Mouse (Mus musculus) right cerebral cortex, postnatal 36 days (tissue): ENCODE measurements around the gene Padi2.

ENCODE experiments used
- DNase-seq, 2 experiments: peaks; one replicate each; pipeline ENCODE4 v3.0.0; 2022; ENCODE audit warnings: low spot score in 2 of 2, mixed read lengths in 1 of 2

The Padi2 gene

DNA sequence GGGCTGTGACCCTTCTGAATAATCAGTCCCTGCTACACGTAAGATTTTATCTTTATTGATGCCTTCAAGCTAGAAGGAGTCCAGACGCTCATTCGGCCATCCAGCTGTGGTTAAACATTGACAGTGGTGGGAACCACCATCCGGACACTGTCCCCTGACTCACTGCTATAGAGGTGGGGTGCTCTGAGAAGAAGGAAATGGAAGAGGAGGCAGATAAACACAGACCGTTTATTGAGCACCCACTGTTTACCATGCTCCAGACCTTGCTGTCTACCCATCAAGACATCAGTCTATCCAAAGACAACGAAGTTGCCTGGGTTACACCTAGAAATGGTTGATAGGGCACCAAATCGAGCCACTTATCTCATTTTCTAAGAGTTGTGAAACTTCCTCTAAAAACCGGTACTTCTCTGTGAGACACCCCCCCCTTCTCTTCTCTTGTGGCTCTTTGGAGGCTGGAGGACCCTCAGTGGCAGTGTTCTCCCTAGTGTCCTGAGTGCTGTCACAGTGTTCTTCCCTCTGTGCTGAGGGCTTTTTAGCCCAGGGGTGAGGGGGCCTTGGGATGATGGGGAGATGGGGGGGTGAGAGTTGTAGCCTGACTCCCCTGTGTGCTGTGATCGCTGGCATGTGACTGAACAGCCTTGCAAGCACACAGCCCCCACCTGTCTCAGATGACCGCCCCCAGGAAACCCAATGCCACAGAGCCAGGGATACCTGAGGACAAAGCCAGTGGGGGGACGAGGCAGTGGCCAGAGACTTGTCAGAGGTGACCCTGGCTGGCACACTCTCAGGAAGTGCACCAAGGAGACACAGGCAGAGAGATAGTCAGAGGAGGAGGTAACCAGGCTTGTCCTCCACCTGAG, 14.1 kb downstream of the Padi2 start:
- no peak for DNase-seq

DNA sequence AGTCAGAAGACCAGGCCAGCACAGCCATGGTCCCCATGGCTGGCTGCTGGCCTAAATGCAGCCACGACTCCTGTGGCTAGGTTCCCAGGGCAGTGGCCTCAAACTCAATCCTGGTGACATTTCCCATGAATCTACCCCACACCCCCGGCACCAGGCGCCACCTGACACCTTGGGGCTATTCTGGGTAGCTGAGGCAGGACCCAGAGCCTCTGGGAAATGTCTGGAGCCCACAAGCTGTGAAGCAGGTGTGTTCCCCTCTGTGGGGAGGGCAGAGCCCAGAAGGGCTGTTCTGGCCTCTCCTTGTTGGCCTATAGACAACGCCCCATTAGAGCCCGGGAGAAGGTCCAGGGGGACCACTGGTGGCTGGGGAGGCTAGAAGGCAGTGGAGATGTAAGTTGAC, 16.4 kb downstream of the Padi2 start:
- no peak for DNase-seq

DNA sequence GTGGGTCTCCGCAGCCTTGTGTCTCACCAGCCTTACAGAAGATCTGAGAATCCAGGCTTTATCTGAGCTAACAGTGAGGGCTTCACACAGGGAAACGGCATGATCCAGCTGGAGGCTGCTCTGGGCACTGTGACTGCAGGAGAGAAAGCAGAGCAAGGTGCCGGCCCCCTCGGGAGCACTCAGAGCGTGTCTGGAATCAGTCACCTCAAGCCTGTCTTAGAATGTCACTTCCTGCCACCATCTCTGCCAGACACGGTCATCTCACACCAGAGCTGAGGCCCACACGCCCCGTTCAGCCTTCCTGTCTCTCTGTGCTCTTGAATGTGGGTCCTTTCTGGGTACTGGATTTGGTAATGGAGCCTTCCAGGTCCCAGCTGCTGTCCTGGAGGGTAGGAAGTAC, 19.5 kb downstream of the Padi2 start:
- no peak for DNase-seq

DNA sequence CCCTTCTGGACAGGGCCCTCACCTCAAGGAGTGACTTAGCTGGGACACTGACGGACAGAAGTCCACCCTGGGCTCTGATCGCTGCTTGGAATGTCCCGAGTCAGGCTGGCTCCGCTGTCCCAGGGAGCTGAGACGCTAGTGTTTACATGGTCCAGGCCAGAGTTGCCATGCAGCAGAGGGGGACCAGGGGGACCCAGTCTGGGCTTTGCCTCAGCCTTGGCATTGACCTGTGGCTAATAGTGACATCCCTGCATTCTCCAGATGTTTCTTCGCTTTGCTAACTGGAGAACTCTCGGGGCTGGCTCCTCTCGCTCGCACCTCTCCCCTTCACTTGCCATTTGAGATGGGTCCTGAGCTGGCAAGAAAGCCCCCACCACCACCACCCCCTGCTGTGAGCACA, 22.2 kb downstream of the Padi2 start:
- no peak for DNase-seq

DNA sequence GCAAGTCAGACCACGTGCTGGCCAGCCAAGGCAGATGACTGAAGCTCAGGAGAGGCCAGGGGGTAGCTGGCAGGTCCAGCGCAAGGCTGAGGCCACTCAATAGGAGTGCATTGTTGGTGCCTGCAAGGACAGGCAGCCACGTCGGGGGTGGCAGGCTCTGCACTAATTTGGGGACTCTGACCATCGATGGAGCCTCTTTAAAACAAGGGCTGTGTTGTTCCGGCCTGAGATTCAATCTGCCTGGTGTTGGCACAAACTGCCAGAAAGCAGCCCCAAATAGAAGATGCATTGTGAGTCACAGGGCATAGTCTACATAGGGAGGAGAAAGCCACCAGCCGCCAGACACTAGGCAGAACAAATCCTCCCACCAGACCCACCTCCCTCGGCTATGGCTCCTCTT, 23.6 kb downstream of the Padi2 start:
- DNase-seq: peak; percentile 62 to 73

DNA sequence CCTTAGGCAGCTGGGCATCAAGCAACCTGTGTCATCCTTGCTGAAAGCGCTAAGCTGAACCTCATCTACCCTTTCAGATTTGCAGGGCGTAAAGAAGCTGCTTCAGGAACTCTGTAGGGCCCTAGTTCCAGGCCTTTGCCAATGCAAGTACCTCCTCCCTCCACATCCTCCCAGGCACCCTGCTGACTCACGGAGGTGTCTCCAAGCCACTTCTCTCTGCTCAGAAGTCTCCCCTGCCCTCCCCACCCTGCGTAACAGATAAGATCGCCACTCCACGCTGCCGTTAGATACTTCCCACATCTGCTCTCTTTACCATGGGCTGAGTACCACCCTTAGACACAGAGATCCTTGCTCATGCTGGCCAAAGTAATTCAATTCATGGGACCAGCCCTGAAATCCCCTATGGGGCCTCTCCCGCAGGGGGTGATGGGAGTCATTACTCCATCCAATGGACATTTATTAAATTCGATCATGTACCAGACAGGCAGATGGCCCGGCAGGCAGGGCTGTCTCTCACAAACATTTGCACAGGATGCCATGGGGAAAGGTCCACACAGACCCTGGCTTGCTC, 24.8 kb downstream of the Padi2 start:
- no peak for DNase-seq

DNA sequence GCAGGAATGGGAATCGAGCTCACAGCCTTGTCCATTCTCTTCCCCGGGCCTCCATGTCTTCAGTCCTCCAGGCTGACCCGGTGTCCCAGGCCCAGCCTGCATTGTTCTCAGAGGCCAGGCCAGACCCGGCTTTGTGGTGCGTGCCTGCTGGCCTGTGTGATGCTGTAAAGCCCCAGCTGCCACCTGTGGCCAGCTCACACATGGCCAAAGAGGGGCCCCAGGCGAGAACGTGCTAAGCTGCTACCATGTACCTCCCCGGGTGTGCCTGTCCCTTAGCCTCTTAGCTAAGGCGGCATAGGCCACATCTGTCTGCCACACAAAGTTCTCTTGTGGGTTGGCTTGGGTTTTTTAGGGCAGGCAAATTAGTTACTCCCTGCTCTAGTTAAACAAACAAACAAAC, 29.5 kb downstream of the Padi2 start:
- DNase-seq: no peak

DNA sequence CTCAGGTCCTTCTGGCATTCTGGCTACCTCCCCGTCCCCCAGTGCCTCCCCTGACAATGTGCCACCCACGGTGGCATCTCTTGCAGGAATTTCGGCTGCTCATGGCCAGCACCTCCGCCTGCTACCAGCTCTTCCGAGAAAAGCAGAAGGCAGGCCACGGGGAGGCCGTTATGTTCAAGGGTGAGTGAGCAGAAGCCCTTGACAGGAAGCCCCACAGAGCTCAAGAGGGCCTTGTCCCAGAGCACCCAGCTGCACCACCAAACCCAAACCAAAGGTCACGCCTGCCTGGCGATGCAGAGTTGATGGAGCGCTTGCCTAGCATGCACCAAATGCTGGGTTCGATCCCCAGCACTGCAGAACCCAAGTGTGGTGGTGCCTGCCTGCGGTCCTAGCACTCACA, 38.2 kb downstream of the Padi2 start:
- DNase-seq: no peak

DNA sequence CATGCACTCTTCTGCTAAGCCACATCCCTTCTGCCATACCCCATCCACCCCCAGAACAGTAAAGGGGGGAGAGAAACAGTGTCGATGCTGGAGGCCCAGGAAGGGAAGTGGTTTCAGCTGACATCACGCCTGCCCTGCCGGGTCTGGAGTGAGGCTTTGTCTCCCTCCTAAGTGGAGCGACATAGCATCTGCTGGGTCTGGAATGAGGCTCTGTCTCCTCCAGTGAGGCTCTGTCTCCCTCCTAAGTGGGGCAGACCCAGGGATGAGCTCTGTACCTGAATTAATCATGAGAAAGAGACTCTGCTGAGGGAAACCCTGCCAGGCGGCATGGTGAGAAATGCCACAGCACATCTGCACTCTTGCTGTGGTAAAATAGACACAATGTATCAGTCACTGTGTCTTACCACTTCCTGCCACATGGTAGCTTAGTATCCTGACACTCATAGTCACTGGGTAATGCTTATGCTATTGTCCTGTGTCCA, 38.9 kb downstream of the Padi2 start:
- no peak for DNase-seq

DNA sequence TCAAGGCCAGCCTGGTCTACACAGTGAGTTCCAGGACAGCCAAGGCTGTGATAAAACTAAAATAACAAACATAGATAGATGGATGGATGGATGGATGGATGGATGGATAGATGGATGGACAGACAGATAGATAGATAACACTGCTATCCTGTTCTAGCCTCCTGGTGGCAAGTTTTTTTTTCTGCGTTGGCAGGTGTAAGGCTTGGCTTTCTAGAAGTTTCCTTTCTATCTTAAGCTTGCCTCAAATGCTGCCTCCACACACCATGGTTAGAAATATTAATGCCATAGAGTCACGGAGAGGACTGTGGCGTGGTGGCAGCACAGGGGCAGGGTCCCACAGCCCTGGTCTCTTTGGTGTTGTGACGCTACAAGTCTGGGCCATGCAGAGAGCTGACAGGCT, 39.4 kb downstream of the Padi2 start:
- no peak for DNase-seq

DNA sequence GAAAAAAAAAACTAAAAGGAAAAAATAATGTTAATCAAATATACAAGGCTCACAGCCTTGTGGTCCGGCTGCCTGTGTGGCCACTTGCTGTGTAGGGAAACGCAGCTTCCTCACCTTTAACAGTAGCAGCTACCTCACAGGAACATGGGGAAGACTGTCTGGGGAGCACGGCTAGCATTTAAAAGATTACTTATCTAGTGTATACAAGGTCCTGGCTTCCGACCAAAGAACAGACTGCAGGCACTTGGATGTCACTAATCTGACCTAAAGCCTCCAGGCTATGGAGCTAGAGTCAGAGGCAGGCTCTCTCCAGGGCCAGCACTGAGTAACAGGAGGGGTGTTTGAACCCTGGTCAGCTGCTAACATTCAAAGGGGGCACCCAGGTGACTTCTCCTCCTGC, 39.9 kb downstream of the Padi2 start:
- DNase-seq: no peak

DNA sequence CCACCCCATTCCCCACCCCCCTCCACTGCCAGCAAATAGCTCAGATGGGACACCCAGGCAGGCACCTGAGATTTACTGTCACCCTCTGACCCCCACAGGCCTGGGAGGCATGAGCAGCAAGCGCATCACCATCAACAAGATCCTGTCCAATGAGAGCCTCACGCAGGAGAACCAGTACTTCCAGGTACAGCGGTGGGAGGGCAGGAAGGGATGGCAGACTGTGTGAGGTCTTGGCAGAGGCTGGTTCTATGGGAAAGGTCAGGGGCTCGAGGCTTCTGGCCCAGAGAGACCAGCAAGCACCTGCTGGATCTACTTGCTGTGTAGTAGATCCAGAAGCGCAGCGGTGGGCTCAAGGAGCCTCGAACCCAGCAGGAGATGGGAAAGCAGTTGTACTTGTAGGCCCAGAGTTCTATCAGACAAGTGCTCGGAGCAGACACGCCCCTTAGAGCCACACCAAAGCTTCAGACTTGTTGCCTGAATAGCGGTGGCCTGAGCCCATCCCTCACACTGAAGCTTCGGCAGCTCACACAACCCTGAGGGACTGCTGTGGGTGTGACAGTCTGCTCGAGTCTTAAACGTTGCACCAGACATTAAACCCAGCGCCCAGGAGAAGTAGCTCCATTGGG, 40.5 kb downstream of the Padi2 start:
- no peak for DNase-seq

DNA sequence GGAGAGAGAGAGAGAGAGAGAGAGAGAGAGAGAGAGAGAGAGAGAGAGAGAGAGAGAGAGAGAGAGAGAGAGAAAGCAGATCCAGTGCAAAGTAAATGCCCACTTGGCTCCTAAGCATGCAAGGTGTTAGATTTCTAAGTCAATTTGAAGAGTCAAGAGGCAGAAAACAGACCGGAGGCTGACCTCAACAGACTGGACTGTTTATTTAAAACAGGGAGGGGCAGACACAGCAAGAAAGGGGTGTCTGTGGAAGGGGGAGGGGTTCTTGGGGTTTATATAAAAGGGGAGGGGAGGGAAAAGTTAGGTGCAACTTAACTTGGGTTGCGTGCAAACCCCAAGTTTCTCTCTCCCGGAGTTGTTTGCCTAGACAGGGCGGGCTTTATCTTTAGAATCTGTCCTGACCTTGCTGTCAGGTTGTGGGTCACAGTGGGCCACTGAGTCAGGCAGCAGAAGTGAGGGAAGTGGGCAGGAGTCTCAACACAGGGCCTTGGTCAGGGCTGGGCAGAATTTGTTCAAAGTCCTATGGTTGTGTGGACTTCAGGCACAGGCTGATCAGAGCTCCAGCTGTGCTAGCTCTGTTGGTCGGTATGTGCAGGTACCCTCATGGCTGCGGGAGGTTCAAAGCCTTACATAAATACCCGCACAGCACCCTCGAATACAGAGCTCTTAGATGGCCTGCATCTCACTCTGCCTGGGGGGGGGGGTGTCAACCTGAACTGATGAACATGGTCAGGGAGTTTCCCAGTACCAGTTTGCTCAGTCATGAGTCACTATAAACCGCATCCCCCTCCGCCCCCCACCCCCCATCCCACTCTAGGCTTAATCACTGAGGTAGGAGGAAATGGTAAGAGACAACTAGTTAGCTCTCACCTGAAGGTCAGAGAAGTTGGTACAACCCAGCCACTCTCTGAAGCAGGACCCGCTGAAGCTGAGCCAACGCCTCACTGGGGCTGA, 41.6 kb downstream of the Padi2 start:
- DNase-seq: no peak

DNA sequence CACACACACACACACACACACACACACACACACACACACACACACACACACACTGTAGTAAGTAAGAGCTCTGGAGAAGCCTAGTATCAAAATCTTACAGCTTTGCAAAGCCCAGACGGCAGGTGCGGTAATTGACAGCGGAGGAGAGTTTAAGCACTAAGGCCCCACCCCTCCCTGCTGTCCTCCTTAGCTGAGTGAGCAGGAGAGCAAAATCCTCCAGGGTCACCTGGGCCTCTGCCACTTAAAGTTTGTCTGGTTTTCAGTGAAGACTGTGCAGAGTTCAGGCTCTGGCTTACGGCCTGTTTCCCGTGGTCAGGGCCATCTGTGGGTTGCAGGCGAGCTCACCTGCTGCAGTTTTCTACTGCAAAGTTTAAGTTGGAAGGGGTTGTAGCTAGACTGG, 42.3 kb downstream of the Padi2 start:
- DNase-seq: no peak

DNA sequence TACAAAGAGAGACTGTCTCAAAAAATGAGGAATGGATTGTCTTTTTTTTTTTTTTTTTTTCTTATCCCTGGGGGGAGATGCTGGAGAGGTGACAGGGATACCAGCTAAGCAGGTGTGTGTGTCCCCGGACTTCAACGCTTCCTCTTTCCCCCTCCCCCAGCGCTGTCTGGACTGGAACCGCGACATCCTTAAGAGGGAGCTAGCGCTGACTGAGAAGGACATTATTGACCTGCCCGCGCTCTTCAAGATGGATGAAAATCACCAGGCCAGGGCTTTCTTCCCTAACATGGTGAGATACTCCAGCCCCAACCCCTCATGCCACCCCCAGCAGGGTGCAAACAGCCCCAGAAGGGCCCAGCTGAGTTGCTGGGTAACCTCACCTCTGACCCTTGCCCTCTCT, 42.9 kb downstream of the Padi2 start:
- DNase-seq: no peak

DNA sequence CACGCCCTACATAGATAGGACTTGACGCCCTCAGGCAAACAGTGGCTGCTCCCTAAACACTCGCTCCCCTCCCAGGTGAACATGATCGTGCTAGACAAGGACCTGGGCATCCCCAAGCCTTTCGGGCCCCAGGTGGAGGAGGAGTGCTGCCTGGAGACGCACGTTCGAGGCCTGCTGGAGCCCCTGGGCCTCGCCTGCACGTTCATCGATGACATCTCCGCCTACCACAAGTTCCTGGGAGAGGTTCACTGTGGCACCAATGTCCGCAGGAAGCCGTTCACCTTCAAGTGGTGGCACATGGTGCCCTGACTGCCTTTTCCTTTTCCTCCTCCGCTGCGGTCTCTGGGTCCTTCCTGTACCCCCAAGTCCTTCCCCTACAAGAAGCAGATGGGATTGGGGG, 43.5 kb downstream of the Padi2 start:
- DNase-seq: no peak

DNA sequence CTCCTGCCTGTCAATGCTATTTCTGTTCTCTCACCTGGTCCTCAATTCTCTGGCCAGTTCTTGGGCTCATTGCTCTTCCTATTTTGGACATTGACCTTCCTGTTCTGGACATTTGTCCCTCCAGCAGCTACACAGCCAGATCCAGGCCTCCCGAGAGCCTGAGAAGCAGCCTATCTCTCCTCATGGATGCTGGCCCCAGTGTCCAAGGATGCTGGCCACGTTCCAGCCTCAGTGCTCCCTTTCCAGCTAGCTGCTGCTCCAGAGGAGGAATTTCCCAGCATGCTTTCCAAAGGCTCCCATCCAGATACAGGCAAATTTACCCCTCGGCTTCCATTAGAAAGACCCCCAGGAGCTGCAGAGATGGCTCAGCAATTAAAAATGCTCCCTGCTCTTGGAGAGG, 44.4 kb downstream of the Padi2 start:
- DNase-seq: no peak

DNA sequence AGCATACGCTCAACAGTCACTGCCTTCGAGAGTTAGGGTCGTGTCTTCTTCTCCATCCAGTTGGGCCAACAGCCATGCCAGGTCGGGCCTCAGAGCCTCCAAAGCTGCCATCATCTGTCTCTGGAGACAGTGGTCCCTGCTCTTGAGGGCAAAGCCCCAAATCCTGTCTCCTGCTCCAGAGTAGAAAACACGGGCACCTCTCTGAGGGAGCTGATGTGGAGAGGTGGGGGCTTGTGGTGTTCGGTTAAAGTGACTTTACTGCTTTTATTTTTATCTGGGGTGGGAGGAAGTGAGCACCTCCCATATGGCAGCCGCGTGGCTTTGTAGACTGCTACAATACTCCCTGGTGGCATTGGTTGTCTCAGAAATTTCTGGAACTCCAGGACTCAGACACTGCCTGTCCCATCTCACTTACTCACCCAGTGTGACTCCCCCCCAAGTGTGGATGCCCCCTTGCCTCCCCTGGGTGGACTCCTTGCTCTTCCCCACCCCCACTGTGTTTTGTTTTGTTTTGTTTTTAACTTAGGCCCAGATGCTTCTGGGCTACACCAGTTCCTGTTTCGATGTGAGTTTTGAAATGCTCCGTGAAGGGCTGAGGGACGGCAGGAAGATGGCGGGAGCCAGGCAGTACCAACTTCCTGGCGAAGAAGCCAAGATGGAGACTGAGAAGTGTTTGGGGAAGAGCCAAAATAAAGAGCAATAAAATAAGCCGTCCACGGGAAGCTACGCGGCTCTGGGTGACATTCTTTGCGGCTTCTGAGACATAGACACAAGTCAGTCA, 45.9 kb downstream of the Padi2 start:
- DNase-seq: no peak

DNA sequence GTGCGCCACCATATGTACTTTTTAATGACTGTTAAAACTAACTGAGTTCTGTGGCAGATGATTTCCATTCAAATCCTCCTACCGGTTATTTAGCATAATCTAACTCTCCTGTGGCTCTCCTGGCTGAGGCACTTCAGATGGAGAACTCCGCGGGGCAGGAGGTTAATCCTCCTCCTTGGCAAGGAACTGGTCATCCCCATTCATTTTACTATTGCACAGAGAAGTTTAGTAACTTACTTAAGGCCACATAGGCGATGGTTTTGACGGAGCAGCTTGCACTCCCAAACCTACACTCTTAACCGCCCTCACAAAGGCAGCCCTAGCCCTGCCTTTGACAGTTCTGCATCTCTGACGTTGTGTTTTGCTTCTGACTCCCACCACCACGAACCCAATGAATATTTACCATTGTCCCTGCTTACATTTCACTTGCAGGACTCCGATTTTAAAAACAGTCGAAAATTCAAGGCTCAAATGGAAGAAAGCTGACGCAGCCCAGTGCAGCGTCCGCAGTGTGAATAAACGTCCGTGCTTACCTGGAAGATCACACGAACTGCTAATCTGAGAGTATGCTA, 51.1 kb downstream of the Padi2 start:
- no peak for DNase-seq

DNA sequence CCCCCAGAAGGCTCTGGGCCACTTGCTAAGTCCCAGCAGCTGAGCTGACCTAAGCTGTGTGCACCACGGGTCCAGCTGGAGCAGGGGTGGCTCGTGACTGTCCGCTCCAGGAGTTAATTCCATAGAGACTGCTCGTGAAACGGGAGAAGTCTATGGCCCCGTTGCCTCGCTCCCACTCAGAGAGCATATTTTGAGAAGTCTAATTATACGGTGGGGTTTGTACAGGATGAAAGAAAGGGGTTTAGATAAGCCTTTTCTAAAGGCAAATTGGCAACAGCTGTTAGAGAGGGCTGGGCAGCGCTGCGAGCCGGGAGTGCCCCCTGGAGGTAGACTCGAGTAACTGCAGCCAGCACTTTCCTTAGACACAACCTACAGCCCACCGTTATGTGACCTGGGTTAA, 51.6 kb downstream of the Padi2 start:
- peak in 1 of 2 experiments; percentile 55 for DNase-seq

DNA sequence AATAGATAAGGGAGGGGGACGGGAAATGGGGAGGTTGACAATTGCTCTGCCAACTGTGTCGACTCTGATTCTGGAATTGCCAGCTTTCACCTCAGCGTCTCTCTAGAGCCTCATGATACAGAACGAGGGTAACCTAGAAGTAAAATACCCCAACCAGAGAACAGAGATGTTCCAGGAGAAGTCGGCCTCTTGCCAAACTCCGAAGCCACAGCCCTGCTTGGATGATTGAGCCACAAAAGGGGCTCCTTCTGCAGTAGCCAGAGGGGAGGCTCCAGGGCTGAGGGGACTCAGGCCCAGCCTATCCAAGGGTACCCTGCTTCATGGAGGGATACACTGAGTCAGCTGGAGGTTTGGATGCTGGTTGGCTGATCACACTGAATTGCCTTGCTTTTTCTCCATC, 52.2 kb downstream of the Padi2 start:
- DNase-seq: no peak
